Mouse (Mus musculus) lung, embryonic 16.5 days (tissue): ENCODE data around the gene C9orf72. TPM values are rescaled to one million over a fixed set of nuclear protein-coding genes. Genes with fewer than 3 reads are reported as not detected.

Experiments
- ATAC-seq: fragments of 200-750 bp; cut with Nextera tagmentation; 2 replicates; pipeline ENCODE4 v1.8.0; 2017; ENCODE audit warnings: low read depth, mild to moderate bottlenecking, moderate library complexity
- H3K27ac ChIP-seq: fragments of 300-500 bp; sonication (generic); 2 replicates; pipeline ENCODE4 v1.5.1; 2014; ENCODE audit warnings: mild to moderate bottlenecking, control low read depth, low read length
- H3K27me3 ChIP-seq: fragments of 300-500 bp; sonication (generic); 2 replicates; pipeline ENCODE4 v1.6.1; 2014; ENCODE audit warnings: low read depth, low read length, mixed read lengths; ENCODE audit not compliant: control insufficient read depth, insufficient read depth
- H3K36me3 ChIP-seq: fragments of 300-500 bp; sonication (generic); 2 replicates; pipeline ENCODE4 v1.6.1; 2014; ENCODE audit warnings: low read length; ENCODE audit not compliant: control insufficient read depth, insufficient read depth
- H3K4me1 ChIP-seq: fragments of 300-500 bp; sonication (generic); replicated peaks from 2 replicates; pipeline ENCODE4 v1.6.1; 2014; ENCODE audit warnings: low read length, mixed read lengths; ENCODE audit not compliant: control insufficient read depth, insufficient read depth
- H3K4me2 ChIP-seq: fragments of 300-500 bp; sonication (generic); 2 replicates; pipeline ENCODE4 v1.6.1; 2014; ENCODE audit warnings: low read depth, low read length, control low read depth
- H3K4me3 ChIP-seq: fragments of 300-500 bp; sonication (generic); 2 replicates; pipeline ENCODE4 v1.5.1; 2014; ENCODE audit warnings: mild to moderate bottlenecking, low read length, control low read depth
- H3K9ac ChIP-seq: fragments of 300-500 bp; sonication (generic); 2 replicates; pipeline ENCODE4 v1.6.1; 2014; ENCODE audit warnings: low read length, control low read depth
- H3K9me3 ChIP-seq: fragments of 300-500 bp; sonication (generic); 2 replicates; pipeline ENCODE4 v1.6.1; 2016; ENCODE audit warnings: low read length; ENCODE audit not compliant: control insufficient read depth
- WGBS: fragments of 180-500 bp; shearing (Covaris S2); extraction: QIAGEN DNeasy Blood & Tissue Kit; methylation state at CpG from one replicate; pipeline ENCODE4 v1.1.7; 2014; 5-methylcytosine and 5-hydroxymethylcytosine counted together
- polyA plus RNA-seq: library from polyadenylated mRNA; unstranded; fragments of >200 nt; fragmentation: Nextera tagmentation; extraction: Ambion mirVana; gene quantifications from 2 replicates; pipeline ENCODE4 v1.2.1, GENCODE M21; 2015

Gene C9orf72
- polyA plus RNA-seq, 1 experiment from 2014 or later: 12.7 TPM

GRCm38 (mm10) chr4:35165947-35166346 lies 60.0 kb downstream of the C9orf72 start:
- ATAC-seq: peak; percentile 34; the same call in 1 of the 2 replicates

GRCm38 (mm10) chr4:35165275-35165674 lies 60.7 kb downstream of the C9orf72 start:
- Histone ChIP-seq H3K9ac (no peak overlapping the region), H3K27ac (no peak overlapping the region), H3K9me3 (no peaks in the 10 kb centered on the region), H3K4me3 (no peak overlapping the region), H3K4me2 (no peak overlapping the region), H3K36me3 (no peaks in the 10 kb centered on the region), H3K27me3 (no peaks in the 10 kb centered on the region), H3K4me1 (0 out of 2 replicates have a peak, but pooled peaks cover 6% of the 10 kb centered on the region)
- peak; percentile 65 for ATAC-seq
- WGBS: 50% methylated on average over 2 of the region's 2 CpGs

More at GRCm38 (mm10) chr4:35165947-35166346, 60.0 kb downstream of the C9orf72 start:
- 55% methylated on average over 3 of the region's 3 CpGs for WGBS
- Histone ChIP-seq H3K4me3 (no peak overlapping the region), H3K9ac (no peak overlapping the region), H3K27ac (peak overlapping the region; percentile 49; the same call in 1 of the 2 replicates), H3K36me3 (no peaks in the 10 kb centered on the region), H3K4me2 (no peak overlapping the region), H3K9me3 (no peaks in the 10 kb centered on the region), H3K4me1 (0 out of 2 replicates have a peak, but pooled peaks cover 6% of the 10 kb centered on the region), H3K27me3 (no peaks in the 10 kb centered on the region)

- 57% methylated on average over 11 of the region's 11 CpGs for WGBS
- H3K4me2 ChIP-seq: no peak overlapping the region
Observed at GRCm38 (mm10) chr4:35157815-35158214, 68.2 kb downstream of the C9orf72 start.

GRCm38 (mm10) chr4:35156751-35157611 lies 69.0 kb downstream of the C9orf72 start, which contains the start of gene Mob3b:
Gene Mob3b (minus strand): TSS chr4:35157484.
- H3K9me3 ChIP-seq: no peaks in the 10 kb centered on the region
- WGBS: under 1% methylated on average over 50 of the region's 50 CpGs

More at GRCm38 (mm10) chr4:35157815-35158214, 68.2 kb downstream of the C9orf72 start:
- Histone ChIP-seq H3K4me1 (peaks cover 12% of the 10 kb centered on the region), H3K9me3 (no peaks in the 10 kb centered on the region), H3K27me3 (no peaks in the 10 kb centered on the region; the same call in 1 of the 2 replicates), H3K27ac (no peak overlapping the region), H3K9ac (no peak overlapping the region), H3K4me3 (no peak overlapping the region), H3K36me3 (no peaks in the 10 kb centered on the region)
- no peak for ATAC-seq

GRCm38 (mm10) chr4:35156149-35156611 lies 69.8 kb downstream of the C9orf72 start:
- H3K9ac ChIP-seq: peak overlapping the region; percentile 69
- no peaks in the 10 kb centered on the region; the same call in 1 of the 2 replicates for H3K27me3 ChIP-seq
- peak overlapping the region; percentile 71 for H3K27ac ChIP-seq
- under 1% methylated on average over 26 of the region's 26 CpGs for WGBS
- H3K9me3 ChIP-seq: no peaks in the 10 kb centered on the region
- peak overlapping the region; percentile 71 for H3K4me3 ChIP-seq
- no peaks in the 10 kb centered on the region for H3K36me3 ChIP-seq
- H3K4me2 ChIP-seq: peak overlapping the region; percentile 88
- peak; percentile 72 for ATAC-seq
- peaks cover 12% of the 10 kb centered on the region for H3K4me1 ChIP-seq

More at GRCm38 (mm10) chr4:35156751-35157611, 69.0 kb downstream of the C9orf72 start, which contains the start of gene Mob3b:
- H3K4me3 ChIP-seq: peak within 1 kb of the TSS; percentile 71
- peak within 1 kb of the TSS; percentile 71 for H3K27ac ChIP-seq
- peak; percentile 82 for ATAC-seq
- H3K36me3 ChIP-seq: no peaks in the 10 kb centered on the region
- peak within 1 kb of the TSS; percentile 69 for H3K9ac ChIP-seq
- H3K4me2 ChIP-seq: peak within 1 kb of the TSS; percentile 88
- H3K27me3 ChIP-seq: no peaks in the 10 kb centered on the region; the same call in 1 of the 2 replicates
- H3K4me1 ChIP-seq: peaks cover 12% of the 10 kb centered on the region

- Histone ChIP-seq H3K4me3 (peak overlapping the region; percentile 71), H3K36me3 (no peaks in the 10 kb centered on the region), H3K4me2 (peak overlapping the region; percentile 88), H3K9ac (peak overlapping the region; percentile 69), H3K9me3 (no peaks in the 10 kb centered on the region), H3K27me3 (no peaks in the 10 kb centered on the region; the same call in 1 of the 2 replicates), H3K4me1 (peaks cover 12% of the 10 kb centered on the region), H3K27ac (peak overlapping the region; percentile 71; the same call in 1 of the 2 replicates)
- peak; percentile 26 for ATAC-seq
- 13% methylated on average over 20 of the region's 20 CpGs for WGBS
Observed at GRCm38 (mm10) chr4:35155132-35155922, 70.6 kb downstream of the C9orf72 start.

- H3K4me2 ChIP-seq: no peak overlapping the region
- WGBS: 37% methylated on average over 3 of the region's 3 CpGs
- ATAC-seq: no peak
Observed at GRCm38 (mm10) chr4:35154051-35154450, 71.9 kb downstream of the C9orf72 start.

GRCm38 (mm10) chr4:35151756-35152155 lies 74.2 kb downstream of the C9orf72 start, which contains the start of gene Ifnk:
Gene Ifnk (plus strand): TSS chr4:35152056.
- WGBS: 81% methylated on average over 4 of the region's 4 CpGs
- no peak within 1 kb of the TSS for H3K27ac ChIP-seq
- peaks cover 12% of the 10 kb centered on the region for H3K4me1 ChIP-seq
- no peak within 1 kb of the TSS for H3K9ac ChIP-seq
- no peaks in the 10 kb centered on the region for H3K9me3 ChIP-seq
- H3K4me3 ChIP-seq: no peak within 1 kb of the TSS
- H3K27me3 ChIP-seq: no peaks in the 10 kb centered on the region; the same call in 1 of the 2 replicates
- no peak within 1 kb of the TSS for H3K4me2 ChIP-seq
- ATAC-seq: no peak
- no peaks in the 10 kb centered on the region for H3K36me3 ChIP-seq

More at GRCm38 (mm10) chr4:35154051-35154450, 71.9 kb downstream of the C9orf72 start:
- Histone ChIP-seq H3K27ac (no peak overlapping the region), H3K4me1 (peaks cover 12% of the 10 kb centered on the region), H3K4me3 (no peak overlapping the region), H3K36me3 (no peaks in the 10 kb centered on the region), H3K9me3 (no peaks in the 10 kb centered on the region), H3K27me3 (no peaks in the 10 kb centered on the region; the same call in 1 of the 2 replicates), H3K9ac (no peak overlapping the region)
